ENCODE assay signal across 9 mouse cellular contexts in genomic region chr15:25767777-25768176, GRCm38 (mm10).
DNase-seq lines count a peak whose midpoint lies in the region; ATAC-seq and TF ChIP-seq lines count a peak whose summit lies in the region.
"Had no signal": no experiment of that assay in that cellular context is flagged by ENCODE, and none has a peak within 500 bp of the region (broad histone marks: within the 10 kb centered on the region; RNA-seq: fewer than 3 reads in every experiment).

No protein-coding gene starts in this region.

- 17% methylated on average over 6 of the region's 6 CpGs for WGBS in heart, embryonic 12.5 days
- 52% methylated on average over 6 of the region's 6 CpGs for WGBS in embryonic facial prominence, embryonic 13.5 days
- WGBS in limb, embryonic 13.5 days: 54% methylated on average over 6 of the region's 6 CpGs

- no peak overlapping the region for H3K4me3 ChIP-seq in heart, embryonic 12.5 days
- peak overlapping the region; percentile 70 for H3K4me3 ChIP-seq in E14TG2a.4 (replicated peaks; ENCODE audit: low read length)
- no peak overlapping the region for H3K4me3 ChIP-seq in embryonic facial prominence, embryonic 13.5 days
- no peak overlapping the region for H3K4me3 ChIP-seq in limb, embryonic 13.5 days
- H3K4me3 ChIP-seq: neural tube, embryonic 12.5 days had no signal

- H3K27ac ChIP-seq in heart, embryonic 12.5 days (ENCODE audit: poor library complexity, severe bottlenecking): peak overlapping the region; percentile 80
- H3K27ac ChIP-seq in embryonic facial prominence, embryonic 13.5 days: peak overlapping the region; percentile 13; the same call in 1 of the 2 replicates
- H3K27ac ChIP-seq in limb, embryonic 13.5 days: peak overlapping the region; percentile 70; the same call in 1 of the 2 replicates
- H3K27ac ChIP-seq: neural tube, embryonic 12.5 days had no signal

- no peaks in the 10 kb centered on the region for H3K36me3 ChIP-seq in heart, embryonic 12.5 days
- H3K36me3 ChIP-seq in E14TG2a.4 (ENCODE audit: insufficient read depth, low read length): peaks cover 63% of the 10 kb centered on the region
- peaks cover 11% of the 10 kb centered on the region for H3K36me3 ChIP-seq in embryonic facial prominence, embryonic 13.5 days
- H3K36me3 ChIP-seq in limb, embryonic 13.5 days: peaks cover 18% of the 10 kb centered on the region
- H3K36me3 ChIP-seq: neural tube, embryonic 12.5 days had no signal

- H3K9me3 ChIP-seq in heart, embryonic 12.5 days (replicated peaks): no peaks in the 10 kb centered on the region
- H3K9me3 ChIP-seq in E14TG2a.4 (ENCODE audit: low read length): no peaks in the 10 kb centered on the region
- no peaks in the 10 kb centered on the region for H3K9me3 ChIP-seq in embryonic facial prominence, embryonic 13.5 days
- H3K9me3 ChIP-seq in limb, embryonic 13.5 days: no peaks in the 10 kb centered on the region
- H3K9me3 ChIP-seq: neural tube, embryonic 12.5 days had no signal

- no peaks in the 10 kb centered on the region for H3K27me3 ChIP-seq in heart, embryonic 12.5 days (replicated peaks)
- no peaks in the 10 kb centered on the region for H3K27me3 ChIP-seq in E14TG2a.4 (ENCODE audit: insufficient read depth, low read length)
- no peaks in the 10 kb centered on the region for H3K27me3 ChIP-seq in embryonic facial prominence, embryonic 13.5 days
- no peaks in the 10 kb centered on the region for H3K27me3 ChIP-seq in limb, embryonic 13.5 days
- H3K27me3 ChIP-seq: neural tube, embryonic 12.5 days had no signal

- no peak for TF ChIP-seq CTCF in E14TG2a.4 (conservative IDR thresholded peaks at IDR 0.05; ENCODE audit: low read length)

- no peak for DNase-seq in heart, postnatal 36 days
- DNase-seq in urinary bladder, adult 2 months (ENCODE audit: low spot score): no peak
- no peak for DNase-seq in thymus, postnatal 14 days
- no peak for DNase-seq in liver

- H3K4me2 ChIP-seq in heart, embryonic 12.5 days: no peak overlapping the region
- H3K4me2 ChIP-seq in embryonic facial prominence, embryonic 13.5 days: no peak overlapping the region
- H3K4me2 ChIP-seq in limb, embryonic 13.5 days (replicated peaks): no peak overlapping the region
- H3K4me2 ChIP-seq: neural tube, embryonic 12.5 days had no signal

- ATAC-seq in heart, embryonic 12.5 days (ENCODE audit: insufficient number of reproducible peaks, low FRiP score): 0 out of 2 replicates have a peak, but pooled peaks have one; percentile 40
- ATAC-seq in embryonic facial prominence, embryonic 13.5 days (ENCODE audit: insufficient number of reproducible peaks, insufficient read depth, low FRiP score, low TSS enrichment, low read depth): no peak
- ATAC-seq in limb, embryonic 13.5 days (ENCODE audit: low FRiP score, low read depth): peak; percentile 61; the same call in 1 of the 2 replicates

- H3K4me1 ChIP-seq in heart, embryonic 12.5 days (replicated peaks): peaks cover 43% of the 10 kb centered on the region
- peaks cover 93% of the 10 kb centered on the region for H3K4me1 ChIP-seq in E14TG2a.4 (replicated peaks; ENCODE audit: low read depth, low read length)
- peaks cover 29% of the 10 kb centered on the region for H3K4me1 ChIP-seq in embryonic facial prominence, embryonic 13.5 days
- H3K4me1 ChIP-seq in limb, embryonic 13.5 days: peaks cover 39% of the 10 kb centered on the region

- no peak overlapping the region for H3K9ac ChIP-seq in heart, embryonic 12.5 days
- H3K9ac ChIP-seq in embryonic facial prominence, embryonic 13.5 days: 0 out of 2 replicates have a peak overlapping the region, but pooled peaks have one; percentile 16
- H3K9ac ChIP-seq in limb, embryonic 13.5 days: no peak overlapping the region
- H3K9ac ChIP-seq: neural tube, embryonic 12.5 days had no signal

- intact Hi-C loops in heart, postnatal 36 days (cut with DNase I): no loop called here

Comparison
In these comparisons a context has a peak if more than half of its experiments do, and no peak if none do; other contexts are left out.
1. H3K27ac ChIP-seq: peak in every context shown above with its lines; median percentile 80 in heart, embryonic 12.5 days; 70 in limb, embryonic 13.5 days; 13 in embryonic facial prominence, embryonic 13.5 days.